Mouse (Mus musculus) layer of hippocampus, adult 11-12 months (tissue): ENCODE data around the gene Upf3b.
"Not testable (repeated sequence)": the region's sequence is repeated elsewhere in the genome, so short reads cannot be mapped to it uniquely, and the experiment has no call there.

ENCODE experiments used
- DNase-seq: peaks from one replicate; pipeline ENCODE4 v3.0.0; 2022; ENCODE audit warnings: low spot score

Upf3b gene

GRCm38 (mm10) chrX:37110193-37110880 lies at the start of gene Upf3b:
Gene Upf3b (minus strand): TSS chrX:37110322.
- peak; percentile 93 for DNase-seq

- no peak for DNase-seq
These were observed 47.7 kb upstream of the Upf3b start for GRCm38 (mm10) chrX:37157839-37158238.

GRCm38 (mm10) chrX:37144954-37145353 lies 34.8 kb upstream of the Upf3b start:
- DNase-seq, result no peak

- not testable (repeated sequence) for DNase-seq
These were observed 34.4 kb upstream of the Upf3b start for GRCm38 (mm10) chrX:37144498-37144897.

- no peak for DNase-seq
These were observed 31.6 kb upstream of the Upf3b start for GRCm38 (mm10) chrX:37141732-37142131.

GRCm38 (mm10) chrX:37126671-37127358 lies 16.7 kb upstream of the Upf3b start, which contains the start of gene Nkap:
Gene Nkap (plus strand): TSS chrX:37126795.
- DNase-seq, result peak; percentile 73

GRCm38 (mm10) chrX:37125511-37125910 lies 15.4 kb upstream of the Upf3b start:
- DNase-seq, result no peak

- DNase-seq, result no peak
These were observed 10.1 kb upstream of the Upf3b start for GRCm38 (mm10) chrX:37120212-37120611.

- DNase-seq, result no peak
These were observed 9.5 kb upstream of the Upf3b start for GRCm38 (mm10) chrX:37119585-37119984.

- no peak for DNase-seq
These were observed 7.0 kb upstream of the Upf3b start for GRCm38 (mm10) chrX:37117085-37117484.

GRCm38 (mm10) chrX:37110881-37111193 lies 715 bp upstream of the Upf3b start:
- no peak for DNase-seq

GRCm38 (mm10) chrX:37109526-37110192 lies 463 bp downstream of the Upf3b start:
- no peak for DNase-seq

- no peak for DNase-seq
These were observed 6.3 kb downstream of the Upf3b start for GRCm38 (mm10) chrX:37103826-37104225.

GRCm38 (mm10) chrX:37098681-37099080 lies 11.4 kb downstream of the Upf3b start:
- DNase-seq, result no peak

GRCm38 (mm10) chrX:37095106-37095768 lies 14.9 kb downstream of the Upf3b start:
- no peak for DNase-seq

- no peak for DNase-seq
These were observed 18.7 kb downstream of the Upf3b start for GRCm38 (mm10) chrX:37091457-37091856.

GRCm38 (mm10) chrX:37088778-37089177 lies 21.3 kb downstream of the Upf3b start:
- no peak for DNase-seq

GRCm38 (mm10) chrX:37085665-37086064 lies 24.5 kb downstream of the Upf3b start:
- DNase-seq, result no peak

- DNase-seq, result peak; percentile 84
These were observed 25.0 kb downstream of the Upf3b start, which contains the start of gene Rpl39 for GRCm38 (mm10) chrX:37084927-37085660. Gene Rpl39 (minus strand): TSS chrX:37085402.

- peak; percentile 18 for DNase-seq
These were observed 25.7 kb downstream of the Upf3b start for GRCm38 (mm10) chrX:37084318-37084926.

GRCm38 (mm10) chrX:37081194-37081593 lies 28.9 kb downstream of the Upf3b start:
- no peak for DNase-seq
